Mouse (Mus musculus): Measurements from ENCODE around the gene H2al2a. TPM values are rescaled to one million over a fixed set of nuclear protein-coding genes. Genes with fewer than 3 reads are reported as not detected.

H2al2a gene
- not detected in 2 replicates for polyA plus RNA-seq (2016; fragmentation: Nextera tagmentation; extraction: Ambion mirVana)

DNA sequence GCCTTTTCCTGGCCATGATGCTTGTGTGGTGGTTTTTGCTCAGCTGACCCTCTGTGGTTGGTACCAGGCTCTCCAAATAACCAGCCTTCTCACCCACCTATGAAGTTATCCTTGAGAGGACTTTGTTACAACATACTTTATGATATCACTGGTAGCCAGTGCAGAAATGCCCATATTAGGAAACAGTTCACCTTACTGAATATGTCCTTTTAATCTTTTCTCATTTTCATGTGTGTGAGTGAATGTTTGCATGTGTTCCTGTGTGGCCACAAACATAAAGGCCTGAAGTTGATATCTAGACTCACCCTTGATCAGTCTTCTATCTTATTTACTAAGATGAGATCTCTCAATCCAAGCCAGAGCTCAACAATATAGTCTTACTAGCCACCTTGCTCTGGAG is at the start of gene H2al2a:
TSS of gene H2al2a (minus strand) at position 101 of the 400 bp plus-strand sequence.
- Histone ChIP-seq H3K4me3 (no peak within 1 kb of the TSS), H3K9me3 (no peaks in the 10 kb centered on the region), H3K27ac (replicated peaks) (no peak within 1 kb of the TSS), H3K4me1 (no peaks in the 10 kb centered on the region), H3K27me3 (replicated peaks; ENCODE audit: low read depth, poor library complexity, severe bottlenecking) (no peaks in the 10 kb centered on the region), H3K36me3 (replicated peaks) (no peaks in the 10 kb centered on the region)
- no peak for DNase-seq (ENCODE audit: low spot score)

DNA sequence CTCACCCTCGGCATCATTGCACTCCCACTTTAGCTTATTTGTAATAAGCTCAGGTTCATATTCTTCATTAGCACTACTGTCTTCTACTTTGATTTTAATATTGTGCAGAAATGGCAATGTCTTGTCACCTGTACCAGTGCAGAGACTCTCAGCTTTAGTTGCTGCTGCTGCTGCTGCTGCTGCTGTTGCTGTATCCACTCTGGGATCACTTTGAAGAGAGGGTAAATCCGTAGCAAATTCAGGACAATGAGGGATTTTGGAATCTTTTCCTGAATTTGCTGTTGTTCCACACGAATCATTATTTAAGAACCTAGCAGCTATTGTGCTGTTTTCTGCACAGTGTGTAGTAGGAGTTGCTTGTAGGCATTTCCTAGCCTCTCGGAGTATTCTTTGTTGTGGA is 49.4 kb upstream of the H2al2a start:
- Histone ChIP-seq H3K27ac (replicated peaks) (peak overlapping the region; percentile 99), H3K4me1 (peaks cover 49% of the 10 kb centered on the region), H3K36me3 (replicated peaks) (peaks cover 8% of the 10 kb centered on the region; the same call in 1 of the 2 replicates), H3K9me3 (no peaks in the 10 kb centered on the region), H3K27me3 (replicated peaks; ENCODE audit: low read depth, poor library complexity, severe bottlenecking) (no peaks in the 10 kb centered on the region), H3K4me3 (peak overlapping the region; percentile 98)
- no peak for DNase-seq (ENCODE audit: low spot score)
- WGBS, result under 1% methylated on average over 4 of the region's 4 CpGs

DNA sequence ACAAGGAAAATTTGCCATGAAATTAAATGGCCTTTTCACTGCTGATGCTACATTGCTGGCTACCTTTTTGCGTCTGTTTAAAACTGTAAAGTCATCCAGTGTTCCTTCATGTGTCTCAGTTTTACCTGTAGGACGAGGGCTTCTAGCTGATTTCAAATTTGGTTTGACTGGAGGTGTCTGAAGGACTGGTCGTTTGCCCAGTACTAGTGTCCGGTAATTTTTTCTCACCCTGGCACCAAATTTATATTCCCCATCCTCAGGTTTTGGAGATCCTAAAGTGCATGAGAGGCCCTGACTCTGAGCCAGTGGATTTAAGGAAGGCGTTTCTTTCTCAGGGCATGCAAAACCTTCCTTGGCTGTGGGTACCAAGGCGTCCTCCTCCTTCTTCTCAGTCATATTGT is 49.0 kb upstream of the H2al2a start:
- WGBS, result 4% methylated on average over 6 of the region's 6 CpGs
- Histone ChIP-seq H3K4me1 (peaks cover 49% of the 10 kb centered on the region), H3K27ac (replicated peaks) (peak overlapping the region; percentile 99), H3K9me3 (no peaks in the 10 kb centered on the region), H3K27me3 (replicated peaks; ENCODE audit: low read depth, poor library complexity, severe bottlenecking) (no peaks in the 10 kb centered on the region), H3K36me3 (replicated peaks) (peaks cover 9% of the 10 kb centered on the region; the same call in 1 of the 2 replicates), H3K4me3 (peak overlapping the region; percentile 98)
- DNase-seq (ENCODE audit: low spot score), result peak; percentile 35

DNA sequence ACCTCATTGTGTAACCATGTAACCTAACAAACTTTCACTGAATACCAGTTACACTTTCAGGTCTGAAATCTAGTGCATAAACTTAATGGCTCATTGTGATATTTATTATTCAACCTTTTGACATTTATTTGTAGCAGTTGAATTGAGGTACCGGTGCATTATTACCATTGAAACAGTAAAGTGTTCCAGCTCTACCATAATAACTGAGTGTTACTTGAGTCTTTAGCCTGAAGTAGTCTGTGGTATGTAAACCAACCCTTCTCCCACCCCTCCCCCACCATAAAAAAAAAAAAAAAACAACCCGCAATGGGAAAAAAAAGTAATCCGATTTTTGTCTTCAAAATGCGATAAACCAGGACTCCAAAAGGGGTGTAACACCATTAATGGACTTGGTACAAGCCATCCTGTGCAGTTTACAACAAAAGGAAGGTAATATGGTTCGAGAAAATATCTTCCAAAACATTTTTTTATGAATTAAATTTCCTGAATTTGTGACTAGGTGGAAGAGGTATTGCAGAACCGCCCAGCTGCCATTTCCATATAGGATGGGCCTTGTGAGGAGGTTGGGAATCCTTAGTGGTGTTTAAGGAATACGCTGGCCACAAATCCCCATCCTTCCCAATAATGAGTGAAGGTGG is 48.5 kb upstream of the H2al2a start:
- Histone ChIP-seq H3K27me3 (replicated peaks; ENCODE audit: low read depth, poor library complexity, severe bottlenecking) (no peaks in the 10 kb centered on the region), H3K27ac (replicated peaks) (peak overlapping the region; percentile 99), H3K9me3 (no peaks in the 10 kb centered on the region), H3K4me3 (peak overlapping the region; percentile 98), H3K4me1 (peaks cover 49% of the 10 kb centered on the region), H3K36me3 (replicated peaks) (peaks cover 14% of the 10 kb centered on the region; the same call in 1 of the 2 replicates)
- no peak for DNase-seq (ENCODE audit: low spot score)
- WGBS, result 3% methylated on average over 7 of the region's 7 CpGs

DNA sequence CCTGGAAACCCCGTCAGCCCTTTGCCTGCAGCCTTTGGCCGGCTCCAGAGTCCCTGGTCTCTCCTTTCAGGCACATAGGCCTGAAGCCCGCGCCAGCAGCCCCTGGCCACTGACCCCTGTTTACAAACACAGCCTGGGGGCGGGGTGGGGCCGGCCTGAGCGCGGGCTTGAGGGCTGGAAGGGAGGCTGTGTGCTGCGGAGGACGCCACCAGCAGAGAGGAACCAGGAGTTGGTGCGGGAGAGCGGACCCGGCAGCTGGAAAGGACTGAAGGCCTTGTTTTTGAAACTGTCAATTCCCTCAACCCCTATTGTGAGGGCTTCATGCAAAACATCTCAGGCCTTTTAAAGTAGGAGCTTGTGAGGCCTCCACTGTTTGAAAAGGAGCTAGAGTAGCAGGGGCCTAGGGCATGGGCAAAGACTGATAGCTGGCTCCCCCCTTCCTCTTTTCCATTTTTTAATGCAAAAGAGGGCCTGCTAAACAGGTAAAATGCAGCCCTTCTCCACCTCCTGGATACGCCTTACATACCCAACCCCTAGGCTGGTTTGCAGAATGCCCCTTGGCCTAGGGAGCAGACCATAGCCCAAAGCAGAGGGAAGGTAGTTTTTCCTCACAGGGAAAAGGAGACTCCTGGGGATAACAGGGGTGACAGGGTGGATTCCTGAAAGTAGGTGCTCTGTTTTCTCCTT is 44.6 kb upstream of the H2al2a start:
- Histone ChIP-seq H3K4me3 (peak overlapping the region; percentile 98), H3K27me3 (replicated peaks; ENCODE audit: low read depth, poor library complexity, severe bottlenecking) (no peaks in the 10 kb centered on the region), H3K36me3 (replicated peaks) (peaks cover 14% of the 10 kb centered on the region; the same call in 1 of the 2 replicates), H3K4me1 (peaks cover 74% of the 10 kb centered on the region), H3K27ac (replicated peaks) (peak overlapping the region; percentile 99), H3K9me3 (no peaks in the 10 kb centered on the region)
- 3% methylated on average over 14 of the region's 14 CpGs for WGBS
- peak; percentile 85 for DNase-seq (ENCODE audit: low spot score)

DNA sequence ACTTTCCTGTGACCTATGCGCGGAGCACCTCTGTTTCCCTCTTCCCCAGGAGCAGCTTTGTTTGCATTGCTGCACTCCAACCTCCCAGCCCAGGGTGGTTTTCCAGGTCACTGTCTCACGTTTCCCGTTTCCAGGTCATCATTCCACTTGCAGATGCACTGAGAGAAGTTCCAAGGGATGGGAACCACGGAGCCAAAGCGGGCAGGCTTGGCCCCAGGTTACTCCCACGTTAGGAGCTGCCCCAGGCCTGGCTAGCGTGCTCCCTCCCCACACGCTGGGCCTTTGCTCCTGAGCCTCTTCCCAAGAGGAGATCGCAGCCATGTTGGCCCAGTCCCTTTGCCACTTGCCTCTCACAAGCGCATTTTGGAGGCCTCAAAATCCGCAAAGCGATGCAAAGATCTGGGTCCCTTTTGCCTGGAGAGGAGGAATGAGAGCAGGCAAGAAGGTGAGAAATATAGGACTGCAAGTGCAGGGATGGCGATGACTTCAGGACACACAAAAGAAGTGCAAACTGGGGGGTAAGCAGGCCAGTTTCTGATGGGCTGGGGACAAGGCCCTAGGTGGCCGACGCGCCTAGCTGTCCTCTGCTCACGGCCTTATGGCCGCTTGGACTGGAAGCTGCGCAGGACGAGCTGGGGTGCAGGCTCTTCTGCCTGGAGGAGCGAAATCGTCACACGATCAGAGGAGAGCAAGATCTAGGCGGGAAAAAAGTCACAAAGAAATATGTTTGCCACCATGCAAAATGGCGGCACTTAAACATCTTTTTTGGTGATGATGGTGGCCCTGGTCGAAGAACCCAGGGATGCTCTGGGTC is 43.8 kb upstream of the H2al2a start:
- 6% methylated on average over 27 of the region's 27 CpGs for WGBS
- peaks cover 79% of the 10 kb centered on the region for H3K4me1 ChIP-seq
- peak; percentile 69 for DNase-seq (ENCODE audit: low spot score)

DNA sequence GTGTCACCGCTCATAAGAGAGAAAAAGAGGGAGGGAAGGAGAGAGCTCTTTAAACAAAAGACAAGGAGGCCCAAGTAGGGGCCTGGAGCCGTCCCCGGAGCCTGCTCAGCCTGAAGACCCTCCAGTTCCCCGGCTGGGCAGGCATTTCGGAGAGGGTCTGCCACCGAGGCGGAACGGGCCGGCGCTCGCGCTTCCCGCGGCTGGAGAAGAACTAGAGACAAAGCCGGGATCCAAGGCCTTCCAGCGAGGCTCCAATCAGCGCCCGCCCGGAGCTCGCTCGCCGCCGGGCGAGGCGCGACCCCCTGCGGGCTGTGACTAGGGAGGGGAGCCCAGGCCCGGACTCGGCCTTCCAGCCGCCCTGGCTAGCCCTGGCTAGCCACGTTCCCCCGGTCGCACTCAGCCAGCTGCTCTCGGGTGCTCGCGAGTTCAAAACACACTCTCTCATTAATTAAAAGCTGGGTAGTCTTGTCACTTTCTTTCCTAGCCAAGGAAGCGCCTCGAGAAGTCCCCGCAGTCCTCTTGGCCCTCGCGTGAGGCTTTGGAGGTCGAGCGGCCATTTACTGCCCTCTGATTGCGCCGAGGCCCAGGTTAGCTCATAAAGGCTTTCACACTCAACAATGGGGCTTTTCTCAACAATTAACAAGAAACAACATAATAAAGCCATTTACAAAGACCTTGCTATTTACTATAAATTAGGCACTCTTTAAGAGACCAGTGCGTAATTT is 43.0 kb upstream of the H2al2a start:
- H3K36me3 ChIP-seq (replicated peaks), result peaks cover 7% of the 10 kb centered on the region; the same call in 1 of the 2 replicates
- H3K4me1 ChIP-seq, result peaks cover 88% of the 10 kb centered on the region
- no peaks in the 10 kb centered on the region for H3K9me3 ChIP-seq
- H3K27me3 ChIP-seq (replicated peaks; ENCODE audit: low read depth, poor library complexity, severe bottlenecking), result no peaks in the 10 kb centered on the region
- DNase-seq (ENCODE audit: low spot score), result peak; percentile 80
- peak overlapping the region; percentile 98 for H3K4me3 ChIP-seq
- H3K27ac ChIP-seq (replicated peaks), result peak overlapping the region; percentile 99
- 2% methylated on average over 46 of the region's 46 CpGs for WGBS

More for the DNA sequence above, 43.8 kb upstream of the H2al2a start:
- H3K27me3 ChIP-seq (replicated peaks; ENCODE audit: low read depth, poor library complexity, severe bottlenecking), result no peaks in the 10 kb centered on the region
- H3K9me3 ChIP-seq, result no peaks in the 10 kb centered on the region
- H3K27ac ChIP-seq (replicated peaks), result peak overlapping the region; percentile 99
- H3K4me3 ChIP-seq, result peak overlapping the region; percentile 98
- peaks cover 7% of the 10 kb centered on the region; the same call in 1 of the 2 replicates for H3K36me3 ChIP-seq (replicated peaks)

DNA sequence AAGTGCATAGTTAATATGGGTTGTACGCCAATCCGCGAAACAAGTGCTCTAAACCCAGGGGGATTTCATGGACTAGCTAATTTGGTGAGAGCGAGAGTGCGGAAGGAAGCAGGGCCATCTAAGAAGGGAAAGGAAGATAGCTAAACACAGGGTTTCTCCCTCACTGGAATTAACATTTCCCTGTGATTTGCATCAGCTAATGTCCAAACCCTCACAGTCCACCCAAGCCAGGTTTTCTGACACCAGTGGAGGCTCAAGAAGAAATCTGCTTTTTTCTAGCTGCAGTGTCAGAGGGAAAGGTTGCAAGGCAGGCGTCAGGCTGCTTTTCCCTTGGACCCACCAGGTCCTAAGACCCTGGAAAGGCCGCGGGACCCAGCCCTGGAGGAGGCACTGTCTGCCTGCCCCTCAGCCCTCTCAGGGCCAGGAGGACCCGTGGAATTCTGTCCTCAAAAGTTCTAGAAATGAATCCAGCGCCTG is 42.2 kb upstream of the H2al2a start:
- no peaks in the 10 kb centered on the region for H3K27me3 ChIP-seq (replicated peaks; ENCODE audit: low read depth, poor library complexity, severe bottlenecking)
- H3K4me3 ChIP-seq, result peak overlapping the region; percentile 98
- peak overlapping the region; percentile 99 for H3K27ac ChIP-seq (replicated peaks)
- H3K4me1 ChIP-seq, result peaks cover 95% of the 10 kb centered on the region
- 11% methylated on average over 10 of the region's 10 CpGs for WGBS
- no peaks in the 10 kb centered on the region for H3K9me3 ChIP-seq
- DNase-seq (ENCODE audit: low spot score), result peak; percentile 61
- peaks cover 7% of the 10 kb centered on the region; the same call in 1 of the 2 replicates for H3K36me3 ChIP-seq (replicated peaks)

DNA sequence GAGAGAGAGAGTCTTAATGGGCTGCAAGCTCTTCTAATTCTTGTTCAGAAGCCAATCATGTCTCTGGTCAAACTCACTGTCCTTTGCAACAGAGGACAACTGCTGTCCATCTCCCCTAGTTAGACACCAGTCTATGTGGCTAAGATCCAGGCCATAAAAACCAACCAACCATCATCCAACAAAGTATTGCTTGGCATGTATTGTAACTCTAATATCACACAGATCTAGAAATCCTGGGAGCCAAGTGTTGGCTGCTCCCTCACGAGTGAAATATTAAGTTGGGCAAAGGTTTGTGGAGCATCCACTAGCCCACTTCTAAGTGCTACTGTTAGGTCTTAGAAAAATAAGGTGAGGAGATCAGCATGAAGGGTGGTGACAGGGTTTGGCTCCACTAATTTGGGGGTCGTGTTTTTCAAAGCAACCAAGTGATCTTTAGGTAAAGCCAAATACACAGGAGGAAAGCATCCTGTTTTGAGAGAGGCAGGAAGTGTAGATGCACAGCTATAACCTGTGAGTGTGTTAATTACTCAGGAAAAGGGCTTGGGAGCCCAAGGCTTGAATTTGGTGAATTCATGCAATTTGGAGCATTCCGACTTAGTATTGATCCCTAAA is 41.5 kb upstream of the H2al2a start:
- no peaks in the 10 kb centered on the region for H3K27me3 ChIP-seq (replicated peaks; ENCODE audit: low read depth, poor library complexity, severe bottlenecking)
- peak overlapping the region; percentile 98; the same call in 1 of the 2 replicates for H3K4me3 ChIP-seq
- peaks cover 7% of the 10 kb centered on the region; the same call in 1 of the 2 replicates for H3K36me3 ChIP-seq (replicated peaks)
- no peak for DNase-seq (ENCODE audit: low spot score)
- H3K27ac ChIP-seq (replicated peaks), result peak overlapping the region; percentile 99
- H3K4me1 ChIP-seq, result peaks cover 95% of the 10 kb centered on the region
- 34% methylated on average over 3 of the region's 3 CpGs for WGBS
- H3K9me3 ChIP-seq, result no peaks in the 10 kb centered on the region

DNA sequence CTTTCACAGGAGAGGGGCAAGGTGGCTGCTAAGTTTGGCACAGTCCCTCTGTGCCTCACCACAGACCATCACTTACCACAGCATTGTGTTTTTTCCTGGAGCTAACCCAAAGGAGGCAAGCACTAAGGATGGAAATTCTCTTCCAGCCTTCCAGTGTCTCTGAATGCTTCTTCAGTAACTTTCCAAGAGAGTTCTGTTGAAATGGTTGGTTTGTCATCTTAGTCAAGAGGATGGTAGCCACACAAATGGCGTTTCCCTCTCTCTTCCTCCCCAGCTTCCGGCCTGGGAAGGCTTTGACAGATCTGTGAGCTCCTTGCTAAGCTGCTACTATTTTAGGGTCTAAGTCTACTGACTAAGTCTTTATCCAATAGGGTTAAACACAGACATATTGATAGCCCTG is 40.7 kb upstream of the H2al2a start, which contains the start of gene A930004D18Rik:
TSS of gene A930004D18Rik (minus strand) at position 247 of the 400 bp plus-strand sequence.
- Histone ChIP-seq H3K36me3 (replicated peaks) (peaks cover 7% of the 10 kb centered on the region; the same call in 1 of the 2 replicates), H3K27ac (replicated peaks) (peak within 1 kb of the TSS; percentile 99), H3K4me3 (peak within 1 kb of the TSS; percentile 98; the same call in 1 of the 2 replicates), H3K4me1 (peaks cover 95% of the 10 kb centered on the region), H3K9me3 (no peaks in the 10 kb centered on the region), H3K27me3 (replicated peaks; ENCODE audit: low read depth, poor library complexity, severe bottlenecking) (no peaks in the 10 kb centered on the region)
- 34% methylated on average over 2 of the region's 2 CpGs for whole genome bisulfite sequencing
- DNase-seq (ENCODE audit: low spot score), result no peak

All from embryonic facial prominence, embryonic 10.5 days (tissue).